Mouse (Mus musculus): Measurements from ENCODE around the gene Ptbp3. TPM values are rescaled to one million over a fixed set of nuclear protein-coding genes. Genes with fewer than 3 reads are reported as not detected.

The Ptbp3 gene
- 569 and 608 TPM in 2 replicates for total RNA-seq (2014; fragmentation: Nextera tagmentation)
- 323 and 358 TPM in 2 replicates for total RNA-seq (2017)
- polyA plus RNA-seq (2012) = 135 and 136 TPM in 2 replicates

DNA sequence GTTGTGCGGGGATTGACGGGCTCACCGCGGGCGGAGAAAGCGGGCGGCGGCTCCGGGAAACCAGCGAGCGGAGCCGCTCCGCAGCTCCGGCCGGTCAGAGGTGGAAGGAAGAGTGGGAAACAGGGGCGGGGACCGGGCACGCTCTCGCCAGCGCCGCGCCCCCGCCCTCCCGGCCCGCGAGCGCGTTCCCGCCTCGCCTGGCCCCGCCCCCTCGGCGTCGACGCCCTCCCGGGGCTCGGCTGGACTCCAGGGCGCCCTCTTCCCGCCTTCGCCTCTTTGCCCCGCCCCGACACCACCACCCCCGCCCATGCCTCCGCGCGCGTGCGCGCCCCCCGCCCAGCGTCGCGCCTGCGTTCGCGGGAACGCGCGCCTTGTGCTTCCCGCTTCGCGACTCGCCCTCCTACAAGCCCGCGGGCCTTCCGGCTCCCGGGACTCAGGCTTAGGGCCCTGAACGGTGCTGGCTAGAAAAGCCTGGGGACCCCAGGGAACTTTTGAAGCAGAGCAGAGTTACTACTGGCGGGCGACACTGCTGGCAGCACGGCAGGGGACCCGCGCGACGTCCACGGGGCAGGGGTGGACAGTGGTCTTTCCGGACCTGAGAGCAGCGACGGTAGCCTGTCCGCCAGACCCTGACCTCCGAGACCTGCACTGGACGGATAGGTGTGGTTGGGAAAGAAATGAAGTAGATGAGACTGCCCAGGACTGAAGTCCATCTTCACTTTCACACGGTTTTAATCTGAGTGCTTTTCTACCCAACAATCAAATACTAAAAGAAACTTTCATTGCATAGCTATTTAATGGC is at the start of gene Ptbp3:
Ptbp3 (minus strand) TSS at position 190 of the 802 bp plus-strand sequence.
- Histone ChIP-seq H3K4me3 (ENCODE audit: low read depth, low read length) (peak within 1 kb of the TSS; percentile 95), H3K4me1 (ENCODE audit: insufficient read depth, low read depth, low read length) (peaks cover 21% of the 10 kb centered on the region), H3K27me3 (ENCODE audit: insufficient read depth, low read length) (no peaks in the 10 kb centered on the region), H3K9me3 (replicated peaks) (no peaks in the 10 kb centered on the region), H3K36me3 (replicated peaks) (peaks cover 2% of the 10 kb centered on the region)
- peak; percentile 73 for ATAC-seq (ENCODE audit: extremely low read depth, insufficient number of reproducible peaks, low FRiP score, poor library complexity, severe bottlenecking)
- peak; percentile 71 for DNase-seq (ENCODE audit: low spot score)
- TF ChIP-seq GATA2 (IDR thresholded peaks at IDR 0.05; ENCODE audit: borderline replicate concordance, low read depth, low read length) (no peak), GATA1 (IDR thresholded peaks at IDR 0.05; ENCODE audit: borderline replicate concordance, low read length) (no peak), TAL1 (conservative IDR thresholded peaks at IDR 0.05; ENCODE audit: low read depth, low read length) (no peak), CTCF (IDR thresholded peaks at IDR 0.05; ENCODE audit: low read depth, low read length) (no peak), POLR2AphosphoS5 (IDR thresholded peaks at IDR 0.05; ENCODE audit: insufficient replicate concordance, low read depth, low read length) (no peak)

GRCm38 (mm10) chr4:59596556-59596955 is 47.4 kb upstream of the Ptbp3 start:
- peaks cover 51% of the 10 kb centered on the region for H3K36me3 ChIP-seq (replicated peaks)
- ATAC-seq (ENCODE audit: extremely low read depth, insufficient number of reproducible peaks, low FRiP score, poor library complexity, severe bottlenecking) (no peak), DNase-seq (ENCODE audit: low spot score) (no peak)
- H3K4me3 ChIP-seq (ENCODE audit: low read depth, low read length) = no peak overlapping the region
- no peaks in the 10 kb centered on the region for H3K9me3 ChIP-seq (replicated peaks)
- peaks cover 3% of the 10 kb centered on the region; the same call in 1 of the 2 replicates for H3K4me1 ChIP-seq (ENCODE audit: insufficient read depth, low read depth, low read length)
- TF ChIP-seq GATA1 (IDR thresholded peaks at IDR 0.05; ENCODE audit: borderline replicate concordance, low read length) = no peak
- no peak for TF ChIP-seq TAL1 (conservative IDR thresholded peaks at IDR 0.05; ENCODE audit: low read depth, low read length)
- H3K27me3 ChIP-seq (ENCODE audit: insufficient read depth, low read length) = no peaks in the 10 kb centered on the region

- TF ChIP-seq CTCF (IDR thresholded peaks at IDR 0.05; ENCODE audit: low read depth, low read length) (no peak), GATA2 (IDR thresholded peaks at IDR 0.05; ENCODE audit: borderline replicate concordance, low read depth, low read length) (no peak), TAL1 (conservative IDR thresholded peaks at IDR 0.05; ENCODE audit: low read depth, low read length) (no peak), GATA1 (IDR thresholded peaks at IDR 0.05; ENCODE audit: borderline replicate concordance, low read length) (no peak), POLR2AphosphoS5 (IDR thresholded peaks at IDR 0.05; ENCODE audit: insufficient replicate concordance, low read depth, low read length) (no peak)
- Histone ChIP-seq H3K9me3 (replicated peaks) (no peaks in the 10 kb centered on the region), H3K27me3 (ENCODE audit: insufficient read depth, low read length) (no peaks in the 10 kb centered on the region), H3K4me1 (ENCODE audit: insufficient read depth, low read depth, low read length) (peaks cover 3% of the 10 kb centered on the region; the same call in 1 of the 2 replicates), H3K4me3 (ENCODE audit: low read depth, low read length) (no peak overlapping the region), H3K36me3 (replicated peaks) (peaks cover 42% of the 10 kb centered on the region)
- DNase-seq (ENCODE audit: low spot score) (no peak), ATAC-seq (ENCODE audit: extremely low read depth, insufficient number of reproducible peaks, low FRiP score, poor library complexity, severe bottlenecking) (no peak)
Observed at GRCm38 (mm10) chr4:59594614-59595013, 45.5 kb upstream of the Ptbp3 start.

DNA sequence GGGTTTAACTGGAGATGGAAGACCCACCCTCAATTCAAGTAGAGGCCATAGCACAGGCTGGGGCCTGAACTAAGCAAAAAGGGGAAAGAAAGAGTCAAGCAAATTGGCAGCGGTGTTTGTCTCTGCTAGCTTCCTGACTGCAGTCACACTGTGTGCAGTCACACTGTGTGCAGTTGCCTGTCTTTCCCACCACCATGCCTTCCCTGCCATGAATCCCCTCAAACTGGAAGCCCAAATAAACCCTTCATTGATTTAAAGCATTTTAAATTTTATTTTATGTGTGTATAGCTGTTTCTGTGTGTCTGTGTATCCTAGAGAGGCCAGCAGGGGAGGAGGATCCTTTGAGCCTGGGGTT is 38.7 kb upstream of the Ptbp3 start:
- Histone ChIP-seq H3K9me3 (replicated peaks) (no peaks in the 10 kb centered on the region), H3K27me3 (ENCODE audit: insufficient read depth, low read length) (no peaks in the 10 kb centered on the region), H3K36me3 (replicated peaks) (peaks cover 9% of the 10 kb centered on the region), H3K4me1 (ENCODE audit: insufficient read depth, low read depth, low read length) (peaks cover 5% of the 10 kb centered on the region; the same call in 1 of the 2 replicates), H3K4me3 (ENCODE audit: low read depth, low read length) (no peak overlapping the region)
- ATAC-seq (ENCODE audit: extremely low read depth, insufficient number of reproducible peaks, low FRiP score, poor library complexity, severe bottlenecking) (no peak), DNase-seq (ENCODE audit: low spot score) (no peak)
- no peak for TF ChIP-seq CTCF (IDR thresholded peaks at IDR 0.05; ENCODE audit: low read depth, low read length)
- TF ChIP-seq GATA2 (IDR thresholded peaks at IDR 0.05; ENCODE audit: borderline replicate concordance, low read depth, low read length) = no peak
- no peak for TF ChIP-seq POLR2AphosphoS5 (IDR thresholded peaks at IDR 0.05; ENCODE audit: insufficient replicate concordance, low read depth, low read length)
- TF ChIP-seq TAL1 (conservative IDR thresholded peaks at IDR 0.05; ENCODE audit: low read depth, low read length) = no peak

- no peaks in the 10 kb centered on the region for H3K27me3 ChIP-seq (ENCODE audit: insufficient read depth, low read length)
- no peak for ATAC-seq (ENCODE audit: extremely low read depth, insufficient number of reproducible peaks, low FRiP score, poor library complexity, severe bottlenecking)
- DNase-seq (ENCODE audit: low spot score) = no peak
- peaks cover 9% of the 10 kb centered on the region for H3K4me1 ChIP-seq (ENCODE audit: insufficient read depth, low read depth, low read length)
- H3K4me3 ChIP-seq (ENCODE audit: low read depth, low read length) = no peak overlapping the region
- H3K9me3 ChIP-seq (replicated peaks) = no peaks in the 10 kb centered on the region
- peaks cover 7% of the 10 kb centered on the region for H3K36me3 ChIP-seq (replicated peaks)
- no peak for TF ChIP-seq TAL1 (conservative IDR thresholded peaks at IDR 0.05; ENCODE audit: low read depth, low read length)
- no peak for TF ChIP-seq POLR2AphosphoS5 (IDR thresholded peaks at IDR 0.05; ENCODE audit: insufficient replicate concordance, low read depth, low read length)
- no peak for TF ChIP-seq GATA1 (IDR thresholded peaks at IDR 0.05; ENCODE audit: borderline replicate concordance, low read length)
- no peak for TF ChIP-seq GATA2 (IDR thresholded peaks at IDR 0.05; ENCODE audit: borderline replicate concordance, low read depth, low read length)
- no peak for TF ChIP-seq CTCF (IDR thresholded peaks at IDR 0.05; ENCODE audit: low read depth, low read length)
Observed at GRCm38 (mm10) chr4:59587215-59587871, 38.2 kb upstream of the Ptbp3 start.

DNA sequence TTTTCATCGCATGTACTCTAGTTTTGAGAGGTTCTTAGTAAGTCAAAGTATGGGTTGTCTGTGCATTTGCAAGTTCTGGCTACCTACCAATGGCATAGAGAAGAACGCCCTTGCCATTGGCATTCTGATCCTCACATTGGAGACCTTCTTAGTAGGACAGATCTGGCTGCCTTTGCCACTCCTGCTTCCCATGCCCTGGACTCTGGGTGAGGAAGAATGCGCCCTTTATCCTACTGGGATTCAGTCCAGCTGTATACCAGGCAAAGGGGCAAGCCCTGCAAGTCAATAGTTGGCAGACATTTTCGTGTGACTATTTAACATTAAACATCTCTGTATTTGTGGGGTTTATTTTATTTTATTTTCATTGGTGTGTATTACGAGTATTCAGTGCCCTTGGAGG is 35.9 kb upstream of the Ptbp3 start:
- no peaks in the 10 kb centered on the region for H3K9me3 ChIP-seq (replicated peaks)
- peaks cover 23% of the 10 kb centered on the region for H3K4me1 ChIP-seq (ENCODE audit: insufficient read depth, low read depth, low read length)
- no peak for TF ChIP-seq POLR2AphosphoS5 (IDR thresholded peaks at IDR 0.05; ENCODE audit: insufficient replicate concordance, low read depth, low read length)
- TF ChIP-seq TAL1 (conservative IDR thresholded peaks at IDR 0.05; ENCODE audit: low read depth, low read length) = no peak
- TF ChIP-seq GATA1 (IDR thresholded peaks at IDR 0.05; ENCODE audit: borderline replicate concordance, low read length) = no peak
- no peak for TF ChIP-seq GATA2 (IDR thresholded peaks at IDR 0.05; ENCODE audit: borderline replicate concordance, low read depth, low read length)
- no peak for TF ChIP-seq CTCF (IDR thresholded peaks at IDR 0.05; ENCODE audit: low read depth, low read length)

More for the DNA sequence above, 35.9 kb upstream of the Ptbp3 start:
- DNase-seq (ENCODE audit: low spot score) (no peak), ATAC-seq (ENCODE audit: extremely low read depth, insufficient number of reproducible peaks, low FRiP score, poor library complexity, severe bottlenecking) (no peak)
- Histone ChIP-seq H3K4me3 (ENCODE audit: low read depth, low read length) (no peak overlapping the region), H3K27me3 (ENCODE audit: insufficient read depth, low read length) (no peaks in the 10 kb centered on the region), H3K36me3 (replicated peaks) (no peaks in the 10 kb centered on the region)

Measured in G1E (cell line).